Mouse (Mus musculus) lung, embryonic 16.5 days (tissue): ENCODE measurements around the gene Tbrg1. TPM values are rescaled to one million over a fixed set of nuclear protein-coding genes. Genes with fewer than 3 reads are reported as not detected.

Source experiments
- ATAC-seq: fragments of 200-750 bp; cut with Nextera tagmentation; 2 replicates; pipeline ENCODE4 v1.8.0; 2017; ENCODE audit warnings: low read depth, mild to moderate bottlenecking, moderate library complexity
- H3K27ac ChIP-seq: fragments of 300-500 bp; sonication (generic); 2 replicates; pipeline ENCODE4 v1.5.1; 2014; ENCODE audit warnings: mild to moderate bottlenecking, control low read depth, low read length
- H3K27me3 ChIP-seq: fragments of 300-500 bp; sonication (generic); 2 replicates; pipeline ENCODE4 v1.6.1; 2014; ENCODE audit warnings: low read depth, low read length, mixed read lengths; ENCODE audit not compliant: control insufficient read depth, insufficient read depth
- H3K36me3 ChIP-seq: fragments of 300-500 bp; sonication (generic); 2 replicates; pipeline ENCODE4 v1.6.1; 2014; ENCODE audit warnings: low read length; ENCODE audit not compliant: control insufficient read depth, insufficient read depth
- H3K4me1 ChIP-seq: fragments of 300-500 bp; sonication (generic); replicated peaks from 2 replicates; pipeline ENCODE4 v1.6.1; 2014; ENCODE audit warnings: low read length, mixed read lengths; ENCODE audit not compliant: control insufficient read depth, insufficient read depth
- H3K4me2 ChIP-seq: fragments of 300-500 bp; sonication (generic); 2 replicates; pipeline ENCODE4 v1.6.1; 2014; ENCODE audit warnings: low read depth, low read length, control low read depth
- H3K4me3 ChIP-seq: fragments of 300-500 bp; sonication (generic); 2 replicates; pipeline ENCODE4 v1.5.1; 2014; ENCODE audit warnings: mild to moderate bottlenecking, low read length, control low read depth
- H3K9ac ChIP-seq: fragments of 300-500 bp; sonication (generic); 2 replicates; pipeline ENCODE4 v1.6.1; 2014; ENCODE audit warnings: low read length, control low read depth
- H3K9me3 ChIP-seq: fragments of 300-500 bp; sonication (generic); 2 replicates; pipeline ENCODE4 v1.6.1; 2016; ENCODE audit warnings: low read length; ENCODE audit not compliant: control insufficient read depth
- WGBS: fragments of 180-500 bp; shearing (Covaris S2); extraction: QIAGEN DNeasy Blood & Tissue Kit; methylation state at CpG from one replicate; pipeline ENCODE4 v1.1.7; 2014; 5-methylcytosine and 5-hydroxymethylcytosine counted together
- polyA plus RNA-seq: library from polyadenylated mRNA; unstranded; fragments of >200 nt; fragmentation: Nextera tagmentation; extraction: Ambion mirVana; gene quantifications from 2 replicates; pipeline ENCODE4 v1.2.1, GENCODE M21; 2015

Tbrg1 gene
- 134 and 139 TPM in 2 replicates for polyA plus RNA-seq

- Histone ChIP-seq H3K4me2 (peak within 1 kb of the TSS; percentile 70), H3K4me1 (peaks cover 5% of the 10 kb centered on the region; the same call in 1 of the 2 replicates), H3K27ac (peak within 1 kb of the TSS; percentile 90), H3K9ac (peak within 1 kb of the TSS; percentile 85), H3K36me3 (peaks cover 16% of the 10 kb centered on the region), H3K27me3 (no peaks in the 10 kb centered on the region), H3K9me3 (no peaks in the 10 kb centered on the region), H3K4me3 (peak within 1 kb of the TSS; percentile 83)
- ATAC-seq: peak; percentile 93
- under 1% methylated on average over 36 of the region's 36 CpGs for WGBS
Measured at GRCm38 (mm10) chr9:37656931-37657481, at the start of gene Tbrg1. Tbrg1 (minus strand) TSS chr9:37657312.

- Histone ChIP-seq H3K27ac (no peak overlapping the region), H3K9ac (no peak overlapping the region), H3K4me3 (no peak overlapping the region), H3K9me3 (no peaks in the 10 kb centered on the region), H3K4me1 (no peaks in the 10 kb centered on the region), H3K4me2 (no peak overlapping the region), H3K27me3 (no peaks in the 10 kb centered on the region), H3K36me3 (no peaks in the 10 kb centered on the region)
- 57% methylated on average over 5 of the region's 5 CpGs for WGBS
- no peak for ATAC-seq
Measured at GRCm38 (mm10) chr9:37689970-37690686, 33.0 kb upstream of the Tbrg1 start.

GRCm38 (mm10) chr9:37687941-37688303, 30.8 kb upstream of the Tbrg1 start:
- no peaks in the 10 kb centered on the region for H3K36me3 ChIP-seq
- H3K27ac ChIP-seq: no peak overlapping the region
- H3K27me3 ChIP-seq: no peaks in the 10 kb centered on the region
- WGBS: 37% methylated on average over 3 of the region's 3 CpGs
- H3K4me1 ChIP-seq: no peaks in the 10 kb centered on the region
- ATAC-seq: no peak
- H3K4me2 ChIP-seq: no peak overlapping the region
- no peak overlapping the region for H3K9ac ChIP-seq
- H3K4me3 ChIP-seq: no peak overlapping the region
- no peaks in the 10 kb centered on the region for H3K9me3 ChIP-seq

DNA sequence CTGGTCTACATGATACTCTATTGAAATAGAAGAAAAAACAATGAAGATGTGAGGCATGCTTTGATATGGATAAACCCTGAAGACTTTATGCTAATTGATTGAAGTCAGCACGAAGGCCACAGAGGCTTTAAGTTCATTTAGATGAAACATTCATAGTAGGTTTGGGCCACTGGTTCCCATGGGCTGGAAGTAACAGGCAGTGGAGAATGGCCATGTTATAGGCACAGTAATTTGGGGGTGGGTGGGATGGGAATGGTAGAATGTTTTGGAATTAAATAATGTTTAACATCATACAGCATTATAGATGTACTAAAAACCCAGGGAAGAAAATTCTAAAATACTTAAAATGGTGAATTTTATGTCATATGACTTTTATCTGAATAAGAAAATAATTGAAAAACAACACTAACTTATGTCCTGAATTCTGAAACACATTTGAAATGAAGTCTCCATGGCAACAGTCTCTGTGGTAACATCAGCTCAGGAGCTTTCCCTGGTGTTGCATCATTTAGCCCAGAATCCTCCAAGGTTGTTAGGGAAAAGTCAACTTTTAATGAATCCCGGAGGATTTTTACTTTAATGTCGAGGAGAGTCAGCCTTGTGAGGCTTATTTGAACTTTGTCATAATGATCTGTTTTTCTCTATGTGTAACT, 30.3 kb upstream of the Tbrg1 start:
- H3K27me3 ChIP-seq: no peaks in the 10 kb centered on the region
- no peak overlapping the region for H3K9ac ChIP-seq
- H3K27ac ChIP-seq: no peak overlapping the region
- no peak for ATAC-seq
- H3K36me3 ChIP-seq: no peaks in the 10 kb centered on the region
- WGBS: 73% methylated on average over 3 of the region's 3 CpGs
- H3K4me3 ChIP-seq: no peak overlapping the region
- H3K4me2 ChIP-seq: no peak overlapping the region
- H3K9me3 ChIP-seq: no peaks in the 10 kb centered on the region
- H3K4me1 ChIP-seq: no peaks in the 10 kb centered on the region

GRCm38 (mm10) chr9:37681123-37681522, 24.0 kb upstream of the Tbrg1 start:
- Histone ChIP-seq H3K9ac (no peak overlapping the region), H3K36me3 (no peaks in the 10 kb centered on the region), H3K4me1 (no peaks in the 10 kb centered on the region), H3K27me3 (no peaks in the 10 kb centered on the region), H3K9me3 (no peaks in the 10 kb centered on the region), H3K4me2 (no peak overlapping the region), H3K27ac (no peak overlapping the region), H3K4me3 (no peak overlapping the region)
- ATAC-seq: no peak
- 91% methylated on average over 1 of the region's 1 CpGs for WGBS

DNA sequence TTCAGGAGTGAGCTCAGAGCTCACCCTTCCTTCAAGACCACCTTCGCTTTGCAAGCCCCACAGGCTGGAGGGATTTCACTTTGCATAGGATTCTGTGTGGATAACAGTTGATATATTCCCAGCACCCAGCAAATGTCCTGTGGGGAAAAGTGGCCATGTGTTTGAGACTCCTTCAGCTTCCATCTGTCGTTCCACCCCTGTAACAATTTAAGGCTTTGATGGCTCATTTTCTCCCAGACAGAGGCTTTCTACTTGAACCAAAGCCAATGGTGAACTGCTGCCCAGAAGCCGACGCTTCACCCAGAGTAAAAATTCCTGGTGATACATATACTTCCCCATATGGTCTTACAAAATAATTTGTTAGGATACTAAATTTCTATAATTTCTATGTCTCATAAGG, 18.2 kb upstream of the Tbrg1 start:
- Histone ChIP-seq H3K9ac (no peak overlapping the region), H3K4me3 (no peak overlapping the region), H3K9me3 (no peaks in the 10 kb centered on the region), H3K4me1 (no peaks in the 10 kb centered on the region), H3K27ac (no peak overlapping the region), H3K4me2 (no peak overlapping the region), H3K27me3 (no peaks in the 10 kb centered on the region), H3K36me3 (no peaks in the 10 kb centered on the region)
- 60% methylated on average over 4 of the region's 4 CpGs for whole genome bisulfite sequencing
- ATAC-seq: no peak

DNA sequence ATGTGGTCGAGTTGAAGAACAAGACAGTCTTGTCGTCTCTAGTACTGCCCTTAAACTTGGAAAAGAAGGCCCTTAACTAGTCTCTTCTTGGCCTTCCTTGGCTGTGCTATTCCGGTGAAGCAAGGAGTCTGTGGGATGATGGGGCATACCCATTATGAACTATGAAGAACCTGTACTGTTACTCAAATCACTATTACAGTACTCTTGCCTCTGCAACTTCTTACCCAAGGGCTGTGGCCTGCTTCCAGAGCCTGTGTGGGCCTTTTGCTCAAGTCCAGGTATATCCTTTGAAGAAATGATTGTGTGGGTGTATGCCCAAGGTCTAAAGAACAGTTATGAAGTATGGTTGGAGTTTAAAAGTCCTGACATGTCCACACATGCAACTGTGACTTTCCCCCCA, 13.1 kb upstream of the Tbrg1 start:
- no peak overlapping the region for H3K9ac ChIP-seq
- H3K27ac ChIP-seq: no peak overlapping the region
- H3K27me3 ChIP-seq: no peaks in the 10 kb centered on the region
- H3K9me3 ChIP-seq: no peaks in the 10 kb centered on the region
- H3K36me3 ChIP-seq: no peaks in the 10 kb centered on the region
- 95% methylated on average over 3 of the region's 3 CpGs for WGBS
- H3K4me2 ChIP-seq: no peak overlapping the region
- ATAC-seq: no peak
- H3K4me1 ChIP-seq: 0 out of 2 replicates have a peak, but pooled peaks cover 2% of the 10 kb centered on the region
- H3K4me3 ChIP-seq: no peak overlapping the region

- H3K9ac ChIP-seq: no peak overlapping the region
- H3K4me3 ChIP-seq: no peak overlapping the region
- no peaks in the 10 kb centered on the region for H3K9me3 ChIP-seq
- no peak overlapping the region for H3K27ac ChIP-seq
- H3K4me2 ChIP-seq: no peak overlapping the region
- no peaks in the 10 kb centered on the region for H3K36me3 ChIP-seq
- 0 out of 2 replicates have a peak, but pooled peaks have one; percentile 28 for ATAC-seq
- WGBS: 50% methylated on average over 4 of the region's 4 CpGs
- no peaks in the 10 kb centered on the region for H3K27me3 ChIP-seq
- H3K4me1 ChIP-seq: 0 out of 2 replicates have a peak, but pooled peaks cover 2% of the 10 kb centered on the region
Measured at GRCm38 (mm10) chr9:37669678-37670077, 12.6 kb upstream of the Tbrg1 start.

- Histone ChIP-seq H3K36me3 (no peaks in the 10 kb centered on the region), H3K4me2 (no peak within 1 kb of the TSS), H3K4me1 (0 out of 2 replicates have a peak, but pooled peaks cover 2% of the 10 kb centered on the region), H3K4me3 (no peak within 1 kb of the TSS), H3K27me3 (no peaks in the 10 kb centered on the region), H3K27ac (no peak within 1 kb of the TSS), H3K9me3 (no peaks in the 10 kb centered on the region), H3K9ac (no peak within 1 kb of the TSS)
- no peak for ATAC-seq
- 60% methylated on average over 6 of the region's 6 CpGs for WGBS
Measured at GRCm38 (mm10) chr9:37669115-37669514, 12.0 kb upstream of the Tbrg1 start, which contains the start of gene Panx3. Panx3 (minus strand) TSS chr9:37669235.
